Mouse (Mus musculus) C2C12 (cell line): ENCODE measurements around the gene Nedd9.

Source experiments
- CTCF ChIP-seq: IDR thresholded peaks from one replicate; pipeline ENCODE4 v1.5.1; 2011; ENCODE audit not compliant: control insufficient read depth, insufficient read depth, insufficient read length
- FOSL1 ChIP-seq: IDR thresholded peaks from one replicate; pipeline ENCODE4 v1.8.0; 2011; ENCODE audit warnings: mild to moderate bottlenecking, low read length; ENCODE audit not compliant: poor library complexity, insufficient read depth, severe bottlenecking
- MYOD1 ChIP-seq: IDR thresholded peaks from one replicate; pipeline ENCODE4 v1.6.1; 2011; ENCODE audit warnings: low read depth; ENCODE audit not compliant: control insufficient read depth, insufficient read length
- MYOG ChIP-seq: IDR thresholded peaks from one replicate; pipeline ENCODE4 v1.6.1; 2011; ENCODE audit not compliant: control insufficient read depth, insufficient read length; ENCODE audit errors: extremely low read depth
- USF1 ChIP-seq: IDR thresholded peaks from one replicate; pipeline ENCODE4 v1.6.1; 2011; ENCODE audit warnings: low read depth, mild to moderate bottlenecking, control low read depth, moderate library complexity

GRCm38 (mm10) chr13:41349770-41350169 is 137.4 kb downstream of the Nedd9 start:
- no peak for TF ChIP-seq CTCF
- no peak for TF ChIP-seq FOSL1
- no peak for TF ChIP-seq USF1
- no peak for TF ChIP-seq MYOD1
- TF ChIP-seq MYOG, result no peak
